Mouse (Mus musculus): ENCODE data around the gene Rasgrp3. TPM values are rescaled to one million over a fixed set of nuclear protein-coding genes. Genes with fewer than 3 reads are reported as not detected.

The Rasgrp3 gene
- polyA plus RNA-seq, 1 experiment = 15.6 TPM

DNA sequence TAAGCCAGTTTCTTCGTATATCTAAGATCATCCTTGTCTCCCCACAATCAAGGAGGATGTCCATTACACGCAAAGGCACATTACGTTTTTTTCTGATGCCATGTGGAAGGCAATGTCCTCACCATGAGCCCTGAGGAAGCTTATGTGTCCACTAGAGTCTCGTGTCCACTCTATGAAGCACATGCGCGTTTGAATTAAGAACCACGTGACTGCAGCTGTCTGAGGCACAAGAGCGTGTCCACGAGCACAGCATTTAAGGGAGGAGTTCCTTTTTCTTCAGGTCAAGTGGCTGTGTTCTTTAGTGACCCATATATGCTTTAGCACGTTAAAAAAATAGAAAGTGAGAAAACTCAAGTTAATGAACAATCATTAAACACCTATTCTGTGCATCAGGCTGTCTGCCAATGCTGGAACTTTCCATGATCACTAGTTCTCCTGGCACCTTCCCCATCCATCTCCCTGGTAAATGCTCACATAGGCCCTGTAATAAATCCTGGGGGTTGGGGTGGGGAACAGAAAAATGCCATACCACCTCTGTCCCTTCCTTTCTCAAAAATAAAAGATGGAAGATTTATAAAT is 70.5 kb downstream of the Rasgrp3 start:
- Histone ChIP-seq H3K4me1 (ENCODE audit: control insufficient read depth, insufficient read depth, low read length) (no peaks in the 10 kb centered on the region), H3K27me3 (ENCODE audit: control insufficient read depth, insufficient read depth, low read length) (no peaks in the 10 kb centered on the region), H3K27ac (ENCODE audit: insufficient read depth, low read length) (no peak overlapping the region), H3K4me3 (replicated peaks; ENCODE audit: insufficient read depth, low read depth, low read length) (no peak overlapping the region)
- no peak for TF ChIP-seq CTCF (IDR thresholded peaks at IDR 0.05; ENCODE audit: borderline replicate concordance, insufficient read depth, low read depth, low read length)
- no peak for TF ChIP-seq POLR2A (IDR thresholded peaks at IDR 0.05; ENCODE audit: borderline replicate concordance, insufficient read depth, low read length)
- no peak for DNase-seq
- 85% methylated on average over 10 of the region's 10 CpGs for WGBS

DNA sequence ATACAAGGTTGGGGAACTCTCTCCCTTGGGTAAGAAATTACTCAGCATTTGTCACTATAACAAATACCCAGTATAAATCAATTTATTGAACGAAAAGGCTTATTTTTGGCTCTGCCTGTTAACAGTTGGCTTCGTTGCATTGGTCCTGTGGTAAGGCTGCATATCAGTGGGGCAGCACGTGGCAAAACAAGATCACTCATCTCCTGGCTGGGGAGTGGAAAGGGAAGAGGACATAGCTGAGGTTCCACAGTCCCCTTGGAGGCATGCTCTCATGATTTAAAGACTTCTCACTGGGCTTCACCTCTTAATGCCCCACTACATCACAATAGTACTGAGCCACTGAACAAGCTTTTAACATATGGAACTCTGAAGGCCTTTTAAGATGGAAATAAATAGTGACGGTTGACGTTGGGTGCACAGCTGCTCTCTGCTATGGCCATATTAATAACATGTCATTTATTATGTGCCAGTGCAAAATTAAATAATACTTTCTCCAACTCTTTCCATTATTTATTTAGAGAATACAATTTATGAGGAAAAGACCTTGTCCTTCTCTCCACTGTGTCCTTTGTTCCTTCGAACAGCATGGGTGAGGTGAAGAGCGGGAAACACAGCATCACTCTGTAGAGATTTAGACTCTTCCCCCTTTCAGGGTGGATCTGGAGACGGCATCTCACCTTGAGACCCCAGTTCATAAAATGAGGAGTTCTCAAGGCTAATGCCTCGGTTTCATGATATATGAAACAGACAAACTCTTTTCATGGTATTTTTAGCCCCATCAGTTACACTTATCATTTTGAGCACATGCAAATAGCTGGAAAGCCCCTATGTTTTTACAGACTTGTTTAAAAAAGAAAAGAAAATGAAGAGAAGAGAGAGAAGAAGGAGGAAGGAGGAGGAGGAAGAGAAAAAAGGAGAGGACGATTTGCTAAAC is 71.3 kb downstream of the Rasgrp3 start:
- no peak for DNase-seq
- 81% methylated on average over 10 of the region's 10 CpGs for WGBS
- TF ChIP-seq CTCF (IDR thresholded peaks at IDR 0.05; ENCODE audit: borderline replicate concordance, insufficient read depth, low read depth, low read length) = no peak
- TF ChIP-seq POLR2A (IDR thresholded peaks at IDR 0.05; ENCODE audit: borderline replicate concordance, insufficient read depth, low read length) = no peak
- no peaks in the 10 kb centered on the region for H3K4me1 ChIP-seq (ENCODE audit: control insufficient read depth, insufficient read depth, low read length)
- H3K27me3 ChIP-seq (ENCODE audit: control insufficient read depth, insufficient read depth, low read length) = no peaks in the 10 kb centered on the region
- no peak overlapping the region for H3K27ac ChIP-seq (ENCODE audit: insufficient read depth, low read length)
- H3K4me3 ChIP-seq (replicated peaks; ENCODE audit: insufficient read depth, low read depth, low read length) = no peak overlapping the region

GRCm38 (mm10) chr17:75509257-75509656 is 73.6 kb downstream of the Rasgrp3 start:
- Histone ChIP-seq H3K27ac (ENCODE audit: insufficient read depth, low read length) (no peak overlapping the region), H3K4me1 (ENCODE audit: control insufficient read depth, insufficient read depth, low read length) (no peaks in the 10 kb centered on the region), H3K27me3 (ENCODE audit: control insufficient read depth, insufficient read depth, low read length) (no peaks in the 10 kb centered on the region), H3K4me3 (replicated peaks; ENCODE audit: insufficient read depth, low read depth, low read length) (no peak overlapping the region)
- 92% methylated on average over 5 of the region's 5 CpGs for WGBS
- TF ChIP-seq CTCF (IDR thresholded peaks at IDR 0.05; ENCODE audit: borderline replicate concordance, insufficient read depth, low read depth, low read length) (no peak), POLR2A (IDR thresholded peaks at IDR 0.05; ENCODE audit: borderline replicate concordance, insufficient read depth, low read length) (no peak)
- no peak for DNase-seq

DNA sequence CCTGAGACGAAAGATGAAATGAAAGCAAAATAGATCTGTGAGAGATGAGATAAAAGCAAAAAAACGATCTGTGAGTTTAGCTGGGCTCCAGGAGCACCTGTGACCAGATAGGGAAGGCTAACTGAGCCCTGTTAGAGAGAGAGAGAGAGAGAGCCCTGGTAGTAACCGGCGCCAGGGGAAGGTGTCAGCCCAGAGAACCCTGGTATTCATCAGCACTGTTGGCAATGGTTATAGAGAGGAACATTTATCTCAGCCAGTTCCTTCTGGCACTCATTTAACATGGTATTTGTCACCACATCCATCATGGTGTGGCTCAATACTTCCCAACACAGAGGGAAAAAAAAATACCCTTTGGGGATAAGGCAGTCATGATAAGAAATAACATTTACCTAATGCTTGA is 80.9 kb downstream of the Rasgrp3 start:
- no peak for DNase-seq
- Histone ChIP-seq H3K4me3 (replicated peaks; ENCODE audit: insufficient read depth, low read depth, low read length) (no peak overlapping the region), H3K27ac (ENCODE audit: insufficient read depth, low read length) (no peak overlapping the region), H3K27me3 (ENCODE audit: control insufficient read depth, insufficient read depth, low read length) (no peaks in the 10 kb centered on the region), H3K4me1 (ENCODE audit: control insufficient read depth, insufficient read depth, low read length) (no peaks in the 10 kb centered on the region)
- TF ChIP-seq CTCF (IDR thresholded peaks at IDR 0.05; ENCODE audit: borderline replicate concordance, insufficient read depth, low read depth, low read length) = no peak
- 65% methylated on average over 4 of the region's 4 CpGs for WGBS

DNA sequence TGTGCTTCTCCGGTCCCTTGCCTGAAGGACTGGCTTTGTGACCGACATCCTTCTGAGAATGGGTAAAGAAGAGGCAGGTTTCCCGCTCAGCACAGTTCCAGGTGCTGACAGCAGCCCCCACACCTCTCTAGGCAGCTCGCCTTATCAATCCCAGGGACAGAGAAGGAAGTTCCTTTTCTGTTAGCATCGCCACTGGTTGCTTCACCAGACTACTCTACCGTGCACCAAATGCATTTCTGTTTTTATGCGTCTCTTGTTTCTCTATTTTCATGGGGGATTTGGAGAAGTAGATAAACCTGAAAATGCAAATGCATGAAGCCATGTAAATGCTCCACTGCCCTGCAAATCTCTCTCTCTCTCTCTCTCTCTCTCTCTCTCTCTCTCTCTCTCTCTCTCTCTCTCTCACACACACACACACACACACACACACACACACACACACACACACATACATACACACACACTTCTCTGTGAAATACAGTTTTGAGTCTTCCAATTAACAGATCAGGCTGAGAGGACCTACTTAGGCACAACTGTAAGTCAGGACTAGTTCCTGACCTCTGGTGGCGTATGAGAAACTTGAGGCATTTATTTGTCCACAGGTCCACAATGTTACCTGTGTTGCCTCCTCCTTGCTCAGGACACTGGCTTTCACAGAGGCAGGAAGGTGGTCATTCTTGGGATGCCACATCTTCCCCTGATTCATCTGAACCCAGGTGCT is 82.6 kb downstream of the Rasgrp3 start:
- Histone ChIP-seq H3K4me3 (replicated peaks; ENCODE audit: insufficient read depth, low read depth, low read length) (no peak overlapping the region), H3K4me1 (ENCODE audit: control insufficient read depth, insufficient read depth, low read length) (no peaks in the 10 kb centered on the region), H3K27me3 (ENCODE audit: control insufficient read depth, insufficient read depth, low read length) (no peaks in the 10 kb centered on the region), H3K27ac (ENCODE audit: insufficient read depth, low read length) (no peak overlapping the region)
- 70% methylated on average over 8 of the region's 8 CpGs for WGBS
- no peak for DNase-seq
- TF ChIP-seq POLR2A (IDR thresholded peaks at IDR 0.05; ENCODE audit: borderline replicate concordance, insufficient read depth, low read length) (no peak), CTCF (IDR thresholded peaks at IDR 0.05; ENCODE audit: borderline replicate concordance, insufficient read depth, low read depth, low read length) (no peak)

DNA sequence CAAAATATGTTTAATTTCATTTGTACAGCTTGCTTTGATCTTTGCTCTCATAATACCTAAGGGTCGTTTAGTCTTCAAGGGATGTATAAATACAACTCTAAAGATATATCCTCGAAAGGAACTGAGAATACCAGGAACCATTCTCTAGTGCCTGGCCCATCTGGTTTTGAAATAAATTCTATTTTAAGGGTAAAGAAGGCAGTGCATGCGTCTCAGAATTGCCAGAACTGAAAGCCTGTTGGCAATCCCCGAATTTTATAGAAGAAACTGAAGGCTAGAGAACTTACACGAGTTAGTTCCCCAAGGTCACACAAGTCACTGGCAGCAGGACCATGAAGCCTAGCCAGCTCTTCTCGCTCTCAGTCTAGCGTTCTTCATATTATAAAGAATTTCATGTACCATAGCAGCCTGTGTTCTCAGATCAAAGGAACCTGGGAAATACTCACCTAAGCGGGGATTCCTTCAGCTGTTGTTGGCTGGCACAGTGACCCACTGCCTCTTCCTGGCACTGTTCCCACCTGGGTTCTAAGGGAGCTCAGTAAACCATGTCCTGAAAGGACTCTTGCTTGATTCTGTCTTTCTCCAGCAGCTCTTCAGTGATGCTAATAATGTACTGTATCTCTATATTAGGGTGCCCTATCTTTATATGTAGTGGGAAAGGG is 83.7 kb downstream of the Rasgrp3 start:
- H3K4me3 ChIP-seq (replicated peaks; ENCODE audit: insufficient read depth, low read depth, low read length) = no peak overlapping the region
- no peak overlapping the region for H3K27ac ChIP-seq (ENCODE audit: insufficient read depth, low read length)
- no peaks in the 10 kb centered on the region for H3K27me3 ChIP-seq (ENCODE audit: control insufficient read depth, insufficient read depth, low read length)
- no peak for DNase-seq
- no peaks in the 10 kb centered on the region for H3K4me1 ChIP-seq (ENCODE audit: control insufficient read depth, insufficient read depth, low read length)
- 63% methylated on average over 8 of the region's 8 CpGs for WGBS
- TF ChIP-seq POLR2A (IDR thresholded peaks at IDR 0.05; ENCODE audit: borderline replicate concordance, insufficient read depth, low read length) (no peak), CTCF (IDR thresholded peaks at IDR 0.05; ENCODE audit: borderline replicate concordance, insufficient read depth, low read depth, low read length) (no peak)

- Histone ChIP-seq H3K27ac (ENCODE audit: insufficient read depth, low read length) (no peak overlapping the region), H3K27me3 (ENCODE audit: control insufficient read depth, insufficient read depth, low read length) (no peaks in the 10 kb centered on the region), H3K4me3 (replicated peaks; ENCODE audit: insufficient read depth, low read depth, low read length) (no peak overlapping the region), H3K4me1 (ENCODE audit: control insufficient read depth, insufficient read depth, low read length) (no peaks in the 10 kb centered on the region)
- no peak for DNase-seq
- WGBS = 29% methylated on average over 6 of the region's 6 CpGs
- TF ChIP-seq CTCF (IDR thresholded peaks at IDR 0.05; ENCODE audit: borderline replicate concordance, insufficient read depth, low read depth, low read length) = no peak
- TF ChIP-seq POLR2A (IDR thresholded peaks at IDR 0.05; ENCODE audit: borderline replicate concordance, insufficient read depth, low read length) = no peak
Measured at GRCm38 (mm10) chr17:75521236-75521842, 85.6 kb downstream of the Rasgrp3 start.
